Mouse (Mus musculus) retina, postnatal 1 day (tissue): ENCODE data around the gene Nolc1.

Experiments
- DNase-seq: peaks from one replicate; pipeline ENCODE4 v3.0.0-alpha.2; 2012

The Nolc1 gene

GRCm38 (mm10) chr19:46042476-46043011 is 33.1 kb upstream of the Nolc1 start:
- peak; percentile 92 for DNase-seq

DNA sequence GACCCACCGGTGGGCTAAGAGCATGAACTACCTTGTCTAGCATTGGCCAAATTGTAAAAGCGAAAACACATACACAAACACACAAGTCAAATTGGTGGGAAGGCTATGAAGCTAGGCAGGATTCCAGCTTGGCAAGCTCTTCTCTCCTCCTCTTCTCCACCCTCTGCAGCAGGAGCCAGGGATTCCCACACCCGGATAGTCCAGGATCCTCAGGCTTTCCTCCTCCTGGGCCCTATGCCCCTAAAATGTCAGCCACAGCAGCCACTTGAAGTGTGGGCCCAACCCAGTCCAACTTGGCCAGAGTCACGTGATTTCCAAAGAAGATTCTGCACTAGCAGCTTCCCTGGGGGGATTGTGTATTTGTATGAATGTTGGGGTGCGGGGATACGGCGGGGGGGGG is 32.3 kb upstream of the Nolc1 start:
- DNase-seq, result no peak

DNA sequence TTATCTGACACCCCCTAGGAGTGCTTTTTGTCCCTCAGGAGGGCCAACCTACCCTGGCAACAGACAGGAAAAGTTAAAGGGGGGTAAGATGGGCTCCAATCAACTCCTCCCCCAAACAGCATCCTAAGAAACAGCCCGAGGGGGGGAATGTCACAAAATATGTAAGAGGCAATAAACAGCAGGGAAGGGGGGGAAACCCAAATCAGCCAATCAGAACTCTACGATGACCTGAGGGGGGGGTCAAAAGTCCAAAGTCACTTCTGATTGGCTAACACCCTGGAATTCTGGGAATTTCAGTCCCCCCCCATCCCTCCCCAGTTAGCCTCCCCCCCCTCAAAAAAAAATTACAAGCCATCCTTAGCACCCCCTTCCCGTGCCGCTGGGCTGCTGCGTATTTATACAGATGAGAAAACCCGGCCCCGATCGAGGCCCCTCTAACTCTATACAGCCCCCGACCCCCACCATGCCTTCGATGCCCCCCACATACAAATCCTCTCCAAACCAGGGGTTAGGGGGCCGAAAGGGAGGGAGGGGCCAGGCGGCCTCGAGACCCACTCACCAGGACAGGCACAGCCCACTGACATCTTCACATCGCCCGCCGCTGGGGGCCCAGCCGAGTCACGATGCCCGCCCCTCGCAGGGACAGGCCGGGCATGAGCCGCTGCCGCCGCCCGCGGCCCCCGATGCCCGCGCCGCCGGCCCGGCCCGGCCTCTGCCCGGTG is 31.2 kb upstream of the Nolc1 start, which contains the start of gene Pprc1:
Gene Pprc1 (plus strand): TSS at position 616 of the 722 bp plus-strand sequence.
- DNase-seq, result peak; percentile 65

DNA sequence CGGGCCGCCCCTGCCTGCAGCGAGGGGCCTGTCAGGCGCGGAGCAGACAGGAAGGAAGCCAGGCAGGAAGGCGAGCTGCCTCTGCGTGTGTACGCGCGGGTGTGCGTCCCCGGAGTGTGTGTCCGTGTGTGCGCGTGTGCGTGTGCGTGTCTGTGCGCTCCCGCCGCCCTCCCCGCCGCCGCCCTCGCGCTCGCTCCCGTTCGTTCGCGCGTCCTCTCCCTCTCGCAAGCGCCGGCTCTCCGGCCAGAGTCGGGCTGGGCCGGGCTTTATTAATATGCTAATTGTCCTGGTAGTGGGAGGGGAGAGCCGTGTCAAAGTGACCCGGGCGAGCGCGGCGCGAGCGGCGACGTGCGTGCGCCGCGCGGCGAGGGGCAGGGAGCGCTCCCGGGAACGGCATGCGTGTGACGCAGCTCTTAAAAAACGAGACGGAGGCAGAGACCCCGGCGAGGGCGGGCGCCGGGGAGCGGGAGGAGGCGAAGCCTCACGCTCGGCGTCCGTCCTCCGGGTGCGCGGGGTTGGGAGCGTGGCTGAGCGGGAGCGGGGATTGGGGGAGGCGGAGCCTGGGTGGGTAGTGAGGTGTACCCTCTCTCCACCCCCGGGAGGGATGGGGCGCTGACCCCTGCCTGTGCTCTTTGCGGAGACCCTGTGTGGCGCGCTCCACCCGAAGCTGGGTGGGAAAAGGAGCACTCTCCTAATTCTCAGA is 30.5 kb upstream of the Nolc1 start, which contains the start of gene Ldb1:
Gene Ldb1 (minus strand): TSS at position 222 of the 703 bp plus-strand sequence.
- peak; percentile 96 for DNase-seq

DNA sequence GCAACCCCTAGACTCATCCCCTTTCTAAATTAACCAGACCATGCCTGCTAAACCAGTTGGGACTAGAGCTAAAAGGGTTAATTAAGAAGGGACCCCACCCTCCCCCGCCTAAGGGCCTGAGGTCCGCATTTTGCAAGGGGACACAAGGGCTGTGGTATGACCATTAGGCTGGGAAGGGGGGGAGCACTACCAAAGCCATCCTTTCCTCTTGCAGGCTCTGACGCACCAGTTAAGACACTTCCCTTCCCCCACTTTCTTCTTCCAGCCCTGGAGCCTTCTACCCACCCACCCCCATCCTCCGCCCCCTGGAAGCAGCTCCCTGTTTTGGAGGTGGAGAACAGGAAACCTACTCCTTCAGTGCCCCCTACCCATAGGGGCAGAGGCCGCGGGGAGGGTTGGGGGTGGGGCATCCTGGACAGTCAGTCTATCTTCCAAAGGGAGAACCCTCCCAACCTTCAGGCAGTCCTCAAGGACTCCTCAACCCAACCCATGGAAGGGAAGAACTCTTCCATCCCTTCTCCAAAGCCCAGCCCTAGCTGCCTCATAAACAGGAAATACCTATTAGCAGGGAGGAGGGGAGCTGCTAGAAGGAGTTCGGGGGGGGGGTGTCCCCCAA is 29.9 kb upstream of the Nolc1 start:
- peak; percentile 80 for DNase-seq

DNA sequence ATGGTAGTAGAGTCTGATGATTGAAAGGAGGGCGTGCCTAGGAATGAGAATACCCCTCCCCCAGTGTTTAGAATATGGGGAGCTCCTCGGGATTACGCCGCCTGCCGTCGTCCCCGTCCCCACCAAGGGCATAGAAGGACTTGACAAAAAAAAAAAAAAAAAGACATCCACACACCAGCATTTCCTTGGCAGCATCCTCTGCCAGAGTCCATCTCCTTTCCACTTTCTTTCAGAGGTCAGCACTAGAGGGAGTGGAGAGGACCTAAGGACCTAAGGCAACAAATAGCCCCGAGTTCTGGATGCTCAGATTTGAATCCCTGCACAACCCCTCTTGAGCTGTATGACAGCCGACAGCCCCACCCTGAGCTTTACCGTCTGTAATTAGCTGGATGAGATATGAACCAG is 29.0 kb upstream of the Nolc1 start:
- DNase-seq, result peak; percentile 40

- no peak for DNase-seq
Measured at GRCm38 (mm10) chr19:46047426-46047825, 28.2 kb upstream of the Nolc1 start.

DNA sequence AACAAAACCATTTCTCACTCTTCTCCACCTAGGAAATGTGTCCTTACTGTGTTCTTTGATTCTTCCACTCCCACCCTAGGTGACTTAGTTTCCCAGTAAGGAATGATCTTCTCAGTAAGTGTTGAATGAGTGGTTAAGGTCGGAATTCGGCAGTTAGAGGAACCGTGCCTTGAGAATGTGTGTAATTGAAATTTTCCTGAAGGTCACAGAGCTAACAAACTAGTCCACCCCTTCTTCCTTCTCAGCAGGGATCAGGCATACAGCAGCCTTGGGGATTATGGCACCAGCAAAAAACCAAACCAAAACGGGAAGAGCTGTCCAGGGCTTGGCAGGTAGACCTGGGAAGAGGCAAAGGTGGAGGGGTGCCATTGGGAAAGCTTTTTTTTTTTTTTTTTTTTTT is 26.5 kb upstream of the Nolc1 start:
- no peak for DNase-seq

- no peak for DNase-seq
Measured at GRCm38 (mm10) chr19:46050462-46050861, 25.2 kb upstream of the Nolc1 start.

DNA sequence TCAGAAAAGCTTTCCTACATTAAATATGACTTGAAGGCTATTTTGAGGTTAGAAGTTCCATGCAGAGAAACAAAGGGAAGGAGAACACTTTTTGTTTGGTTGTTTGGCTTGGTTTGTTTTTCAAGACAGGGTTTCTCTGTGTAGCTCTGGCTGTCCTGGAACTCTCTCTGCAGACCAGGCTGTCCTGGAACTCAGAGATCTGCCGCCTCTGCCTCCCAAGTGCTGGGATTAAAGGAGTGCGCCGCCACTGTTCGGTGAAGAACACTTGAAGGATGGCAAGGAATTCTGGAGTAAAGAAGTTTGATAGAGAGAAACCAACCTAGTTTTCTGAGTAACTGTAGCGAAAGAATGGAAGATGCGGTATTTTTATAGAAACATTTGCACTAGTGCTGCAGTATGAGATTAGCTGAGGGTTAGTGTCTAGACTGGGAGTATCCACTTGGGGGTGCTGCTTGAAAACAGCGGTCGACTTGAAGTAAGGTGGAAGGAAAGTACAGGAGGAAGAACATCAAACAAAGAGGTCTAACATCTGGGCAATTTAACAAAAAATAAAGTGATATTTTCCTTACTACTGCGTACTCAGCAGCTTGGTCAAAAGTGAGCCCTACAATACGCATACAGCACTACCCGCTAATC is 19.8 kb upstream of the Nolc1 start:
- no peak for DNase-seq

GRCm38 (mm10) chr19:46056388-46056946 is 19.2 kb upstream of the Nolc1 start:
- DNase-seq, result peak; percentile 99

GRCm38 (mm10) chr19:46056947-46057607 is 18.6 kb upstream of the Nolc1 start:
- DNase-seq, result peak; percentile 85

- no peak for DNase-seq
Measured at GRCm38 (mm10) chr19:46058466-46058865, 17.2 kb upstream of the Nolc1 start.

- no peak for DNase-seq
Measured at GRCm38 (mm10) chr19:46060845-46061244, 14.8 kb upstream of the Nolc1 start.

DNA sequence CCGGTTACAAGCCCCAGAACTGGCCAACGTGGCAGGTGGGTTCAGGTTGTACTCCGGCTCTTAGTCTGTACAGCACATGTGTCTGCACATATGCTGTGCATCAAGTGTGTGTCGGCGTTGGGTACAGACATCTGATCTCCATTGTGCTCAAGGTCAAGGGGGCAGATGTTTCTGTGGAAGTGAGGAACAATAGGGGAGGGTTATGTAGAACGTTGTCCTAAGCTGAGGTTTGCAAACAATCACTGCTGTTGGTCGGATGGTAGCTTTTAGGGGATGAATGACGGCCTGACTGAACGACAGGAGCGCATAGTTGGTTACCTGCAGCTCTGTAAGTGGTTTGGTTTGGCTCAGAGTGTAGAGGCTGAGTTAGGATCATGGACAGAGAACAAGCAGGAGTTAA is 7.6 kb upstream of the Nolc1 start:
- no peak for DNase-seq

GRCm38 (mm10) chr19:46073285-46073684 is 2.4 kb upstream of the Nolc1 start:
- no peak for DNase-seq

DNA sequence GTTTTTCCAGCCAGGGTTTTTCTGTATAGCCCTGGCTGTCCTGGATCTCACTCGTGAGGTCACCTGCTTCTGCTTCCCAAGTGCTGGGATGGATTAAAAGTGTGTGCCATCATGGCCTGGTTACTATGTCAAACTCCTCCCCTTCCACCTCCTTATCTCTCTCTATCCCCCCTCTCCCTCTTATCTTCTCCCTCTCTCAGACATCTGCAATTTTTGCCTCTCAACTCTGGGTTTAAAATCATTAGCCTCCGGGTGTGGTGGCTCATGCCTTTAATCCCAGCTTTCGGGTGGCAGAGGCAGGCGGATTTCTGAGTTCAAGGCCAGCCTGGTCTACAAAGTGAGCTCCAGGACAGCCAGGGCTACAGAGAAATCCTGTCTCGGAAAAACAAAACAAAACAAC is 1.4 kb upstream of the Nolc1 start:
- no peak for DNase-seq

GRCm38 (mm10) chr19:46078535-46078934 is 2.9 kb downstream of the Nolc1 start:
- no peak for DNase-seq

- DNase-seq, result no peak
Measured at GRCm38 (mm10) chr19:46085185-46085584, 9.5 kb downstream of the Nolc1 start.

DNA sequence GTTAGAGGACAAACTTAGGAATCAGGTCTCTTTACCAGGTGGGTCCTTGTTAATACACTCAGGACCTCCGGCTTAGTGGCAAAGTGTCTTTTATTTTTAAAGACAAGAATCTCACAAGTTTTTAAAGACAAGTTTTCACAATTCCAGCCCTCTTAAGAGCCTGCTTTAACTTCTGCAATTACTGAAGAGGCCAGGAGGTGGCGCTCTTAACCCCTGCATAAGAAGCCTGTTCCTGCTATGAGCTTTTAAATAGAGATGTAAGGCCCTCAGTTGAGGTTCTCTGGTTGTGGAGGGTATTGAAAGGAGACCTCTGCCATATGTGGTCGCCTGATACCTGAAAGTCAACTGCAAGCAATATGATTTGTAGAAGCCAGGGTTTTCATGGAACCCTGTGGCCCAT is 10.7 kb downstream of the Nolc1 start:
- peak; percentile 77 for DNase-seq

DNA sequence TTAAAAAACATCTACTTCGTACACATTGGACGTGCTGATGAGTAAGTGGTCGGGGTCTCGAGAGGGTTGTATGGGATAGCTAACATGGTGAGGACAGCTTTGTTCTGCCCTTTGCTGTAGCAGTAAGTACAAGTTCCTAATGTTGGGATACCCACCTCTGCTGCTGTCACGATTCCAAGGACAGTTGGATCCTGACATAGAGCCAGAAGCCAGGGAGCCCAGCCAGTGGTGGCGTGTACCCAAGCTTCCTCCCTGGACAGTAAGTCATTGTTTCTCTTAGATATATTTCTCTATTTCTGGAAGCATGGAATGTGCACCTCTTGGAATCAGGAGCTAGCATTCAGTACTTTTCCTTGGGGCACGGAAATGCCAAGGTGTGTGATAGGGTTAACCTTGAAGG is 12.2 kb downstream of the Nolc1 start:
- no peak for DNase-seq

- no peak for DNase-seq
Measured at GRCm38 (mm10) chr19:46091641-46092040, 16.0 kb downstream of the Nolc1 start.
